Mouse (Mus musculus): ENCODE data around the gene Rasl10b. TPM values are rescaled to one million over a fixed set of nuclear protein-coding genes. Genes with fewer than 3 reads are reported as not detected.

Gene Rasl10b
- total RNA-seq, 2 experiments from 2014 or later, result 173 to 185 TPM

GRCm38 (mm10) chr11:83462711-83463244, 53.8 kb downstream of the Rasl10b start, which contains the start of gene Mmp28:
Mmp28 (minus strand) TSS chr11:83463071.
- DNase-seq (ENCODE audit: low spot score in 2 of 2), result peak in 1 of 2 experiments; percentile 51

GRCm38 (mm10) chr11:83465976-83466375, 57.0 kb downstream of the Rasl10b start:
- peak in 1 of 2 experiments; percentile 46 for DNase-seq (ENCODE audit: low spot score in 2 of 2)

- DNase-seq (ENCODE audit: low spot score in 2 of 2), result peak; percentile 53 to 58
Measured at GRCm38 (mm10) chr11:83467120-83467652, 58.2 kb downstream of the Rasl10b start.

- no peak for DNase-seq (ENCODE audit: low spot score in 2 of 2)
Measured at GRCm38 (mm10) chr11:83468765-83469164, 59.8 kb downstream of the Rasl10b start.

Other genes with a start within 250 kb of the Rasl10b start
- gene Slfn4, start 234.0 kb upstream of the Rasl10b start, total RNA-seq (2021), result under 1 TPM; 0.22 to 0.23 TPM
- gene Slfn3, start 217.8 kb upstream of the Rasl10b start, total RNA-seq (2021), result under 1 TPM; 0.21 to 0.40 TPM
- under 1 TPM in 1 of 2 experiments, not detected in 1; 0.09 TPM for gene Slfn14, start 122.4 kb upstream of the Rasl10b start, total RNA-seq (2021)
- gene Ap2b1, start 110.1 kb upstream of the Rasl10b start, total RNA-seq (2021), result 100 to 1,000 TPM; 337 to 348 TPM
- gene Pex12, start 106.6 kb upstream of the Rasl10b start, total RNA-seq (2021), result 10 to 100 TPM in 1 of 2 experiments, 1 to 10 TPM in 1; 9.2 to 11.1 TPM
- 1 to 10 TPM in 1 of 2 experiments, under 1 TPM in 1; 0.62 to 1.4 TPM for gene Gas2l2, start 20.3 kb downstream of the Rasl10b start, total RNA-seq (2021)
- gene 1700020L24Rik, start 28.5 kb downstream of the Rasl10b start, total RNA-seq (2021), result not detected
- gene Mmp28, start 53.9 kb downstream of the Rasl10b start, total RNA-seq (2021), result 1 to 10 TPM; 3.9 to 4.3 TPM
- 10 to 100 TPM; 68.2 to 76.1 TPM for gene Taf15, start 63.9 kb downstream of the Rasl10b start, total RNA-seq (2021)
- gene Heatr9, start 113.0 kb downstream of the Rasl10b start, total RNA-seq (2021), result not detected
- not detected for gene Ccl5, start 121.4 kb downstream of the Rasl10b start, total RNA-seq (2021)
- 1 to 10 TPM; 1.9 to 3.0 TPM for gene Ccl9, start 169.5 kb downstream of the Rasl10b start, total RNA-seq (2021)
- 1 to 10 TPM; 1.1 to 1.7 TPM for gene Ccl6, start 183.9 kb downstream of the Rasl10b start, total RNA-seq (2021)
- gene Rpl9-ps1, start 236.5 kb downstream of the Rasl10b start, total RNA-seq (2021), result not detected
- under 1 TPM in 1 of 2 experiments, not detected in 1; 0.62 TPM for gene Ccl3, start 240.2 kb downstream of the Rasl10b start, total RNA-seq (2021)